Mouse (Mus musculus): ENCODE data around the gene D630023F18Rik. TPM values are rescaled to one million over a fixed set of nuclear protein-coding genes. Genes with fewer than 3 reads are reported as not detected.

The D630023F18Rik gene
- polyA plus RNA-seq, 1 experiment from 2014 or later: 0.16 TPM

- Histone ChIP-seq H3K4me1 (peaks cover 7% of the 10 kb centered on the region; the same call in 1 of the 2 replicates), H3K27me3 (ENCODE audit: low read depth, poor library complexity, severe bottlenecking) (no peaks in the 10 kb centered on the region), H3K9me3 (replicated peaks) (no peaks in the 10 kb centered on the region), H3K4me3 (no peak overlapping the region), H3K27ac (replicated peaks) (no peak overlapping the region), H3K36me3 (no peaks in the 10 kb centered on the region)
- 85% methylated on average over 10 of the region's 10 CpGs for WGBS
- DNase-seq (ENCODE audit: low spot score): no peak
Measured at GRCm38 (mm10) chr1:65107654-65108279, 15.2 kb downstream of the D630023F18Rik start.

GRCm38 (mm10) chr1:65103273-65103672 lies 19.7 kb downstream of the D630023F18Rik start, which contains the start of gene Cryga:
Cryga (minus strand) TSS chr1:65103373.
- no peaks in the 10 kb centered on the region for H3K9me3 ChIP-seq (replicated peaks)
- H3K27ac ChIP-seq (replicated peaks): no peak within 1 kb of the TSS
- H3K36me3 ChIP-seq: no peaks in the 10 kb centered on the region
- no peak within 1 kb of the TSS for H3K4me3 ChIP-seq
- WGBS: 93% methylated on average over 11 of the region's 11 CpGs
- H3K27me3 ChIP-seq (ENCODE audit: low read depth, poor library complexity, severe bottlenecking): no peaks in the 10 kb centered on the region
- no peak for DNase-seq (ENCODE audit: low spot score)
- no peaks in the 10 kb centered on the region for H3K4me1 ChIP-seq

GRCm38 (mm10) chr1:65096953-65097352 lies 26.1 kb downstream of the D630023F18Rik start:
- 84% methylated on average over 3 of the region's 3 CpGs for WGBS
- H3K9me3 ChIP-seq (replicated peaks): no peaks in the 10 kb centered on the region
- no peaks in the 10 kb centered on the region for H3K4me1 ChIP-seq
- no peaks in the 10 kb centered on the region for H3K36me3 ChIP-seq
- H3K27me3 ChIP-seq (ENCODE audit: low read depth, poor library complexity, severe bottlenecking): no peaks in the 10 kb centered on the region
- H3K4me3 ChIP-seq: no peak overlapping the region
- DNase-seq (ENCODE audit: low spot score): no peak
- H3K27ac ChIP-seq (replicated peaks): no peak overlapping the region

GRCm38 (mm10) chr1:65091566-65091965 lies 31.4 kb downstream of the D630023F18Rik start:
- Histone ChIP-seq H3K27ac (replicated peaks) (no peak overlapping the region), H3K27me3 (ENCODE audit: low read depth, poor library complexity, severe bottlenecking) (no peaks in the 10 kb centered on the region), H3K4me1 (no peaks in the 10 kb centered on the region), H3K36me3 (no peaks in the 10 kb centered on the region), H3K9me3 (replicated peaks) (no peaks in the 10 kb centered on the region), H3K4me3 (no peak overlapping the region)
- WGBS: 91% methylated on average over 3 of the region's 3 CpGs
- no peak for DNase-seq (ENCODE audit: low spot score)

- no peak overlapping the region for H3K27ac ChIP-seq (replicated peaks)
- H3K4me3 ChIP-seq: no peak overlapping the region
- no peaks in the 10 kb centered on the region for H3K27me3 ChIP-seq (ENCODE audit: low read depth, poor library complexity, severe bottlenecking)
- 71% methylated on average over 2 of the region's 2 CpGs for WGBS
- no peaks in the 10 kb centered on the region for H3K36me3 ChIP-seq
- DNase-seq (ENCODE audit: low spot score): no peak
- no peaks in the 10 kb centered on the region for H3K9me3 ChIP-seq (replicated peaks)
- no peaks in the 10 kb centered on the region for H3K4me1 ChIP-seq
Measured at GRCm38 (mm10) chr1:65090370-65090769, 32.6 kb downstream of the D630023F18Rik start.

- no peaks in the 10 kb centered on the region for H3K27me3 ChIP-seq (ENCODE audit: low read depth, poor library complexity, severe bottlenecking)
- H3K36me3 ChIP-seq: no peaks in the 10 kb centered on the region
- no peaks in the 10 kb centered on the region for H3K9me3 ChIP-seq (replicated peaks)
- no peak overlapping the region for H3K4me3 ChIP-seq
- no peak overlapping the region for H3K27ac ChIP-seq (replicated peaks)
- 83% methylated on average over 6 of the region's 6 CpGs for WGBS
- DNase-seq (ENCODE audit: low spot score): no peak
- no peaks in the 10 kb centered on the region for H3K4me1 ChIP-seq
Measured at GRCm38 (mm10) chr1:65088567-65089356, 34.3 kb downstream of the D630023F18Rik start.

- 26% methylated on average over 7 of the region's 7 CpGs for WGBS
- Histone ChIP-seq H3K4me3 (peak within 1 kb of the TSS; percentile 21; the same call in 1 of the 2 replicates), H3K27me3 (ENCODE audit: low read depth, poor library complexity, severe bottlenecking) (no peaks in the 10 kb centered on the region), H3K36me3 (no peaks in the 10 kb centered on the region), H3K9me3 (replicated peaks) (no peaks in the 10 kb centered on the region), H3K4me1 (peaks cover 5% of the 10 kb centered on the region), H3K27ac (replicated peaks) (no peak within 1 kb of the TSS)
- no peak for DNase-seq (ENCODE audit: low spot score)
Measured at GRCm38 (mm10) chr1:65082188-65082587, 40.8 kb downstream of the D630023F18Rik start, which contains the start of gene Crygb. Crygb (minus strand) TSS chr1:65082288.

- Histone ChIP-seq H3K9me3 (replicated peaks) (no peaks in the 10 kb centered on the region), H3K27me3 (ENCODE audit: low read depth, poor library complexity, severe bottlenecking) (no peaks in the 10 kb centered on the region), H3K36me3 (no peaks in the 10 kb centered on the region), H3K4me1 (peaks cover 4% of the 10 kb centered on the region; the same call in 1 of the 2 replicates), H3K27ac (replicated peaks) (no peak overlapping the region), H3K4me3 (no peak overlapping the region)
- 32% methylated on average over 5 of the region's 5 CpGs for WGBS
- DNase-seq (ENCODE audit: low spot score): no peak
Measured at GRCm38 (mm10) chr1:65075607-65076006, 47.4 kb downstream of the D630023F18Rik start.

GRCm38 (mm10) chr1:65073589-65073988 lies 49.4 kb downstream of the D630023F18Rik start, which contains the start of gene Crygc:
Crygc (minus strand) TSS chr1:65073689.
- no peaks in the 10 kb centered on the region for H3K27me3 ChIP-seq (ENCODE audit: low read depth, poor library complexity, severe bottlenecking)
- WGBS: 71% methylated on average over 6 of the region's 6 CpGs
- no peak for DNase-seq (ENCODE audit: low spot score)
- H3K36me3 ChIP-seq: no peaks in the 10 kb centered on the region
- H3K4me1 ChIP-seq: peaks cover 4% of the 10 kb centered on the region; the same call in 1 of the 2 replicates
- no peaks in the 10 kb centered on the region for H3K9me3 ChIP-seq (replicated peaks)
- no peak within 1 kb of the TSS for H3K4me3 ChIP-seq
- no peak within 1 kb of the TSS for H3K27ac ChIP-seq (replicated peaks)

- no peaks in the 10 kb centered on the region for H3K9me3 ChIP-seq (replicated peaks)
- H3K27ac ChIP-seq (replicated peaks): no peak overlapping the region
- H3K27me3 ChIP-seq (ENCODE audit: low read depth, poor library complexity, severe bottlenecking): no peaks in the 10 kb centered on the region
- H3K36me3 ChIP-seq: no peaks in the 10 kb centered on the region
- H3K4me1 ChIP-seq: no peaks in the 10 kb centered on the region
- H3K4me3 ChIP-seq: no peak overlapping the region
- DNase-seq (ENCODE audit: low spot score): no peak
Measured at GRCm38 (mm10) chr1:65067842-65068241, 55.2 kb downstream of the D630023F18Rik start.

- Histone ChIP-seq H3K9me3 (replicated peaks) (no peaks in the 10 kb centered on the region), H3K27ac (replicated peaks) (no peak overlapping the region), H3K4me3 (no peak overlapping the region), H3K27me3 (ENCODE audit: low read depth, poor library complexity, severe bottlenecking) (no peaks in the 10 kb centered on the region), H3K4me1 (no peaks in the 10 kb centered on the region), H3K36me3 (no peaks in the 10 kb centered on the region)
- 85% methylated on average over 15 of the region's 15 CpGs for WGBS
- no peak for DNase-seq (ENCODE audit: low spot score)
Measured at GRCm38 (mm10) chr1:65064201-65064600, 58.8 kb downstream of the D630023F18Rik start.

- Histone ChIP-seq H3K4me3 (no peak within 1 kb of the TSS), H3K27me3 (ENCODE audit: low read depth, poor library complexity, severe bottlenecking) (no peaks in the 10 kb centered on the region), H3K27ac (replicated peaks) (no peak within 1 kb of the TSS), H3K4me1 (no peaks in the 10 kb centered on the region), H3K36me3 (no peaks in the 10 kb centered on the region), H3K9me3 (replicated peaks) (no peaks in the 10 kb centered on the region)
- 83% methylated on average over 8 of the region's 8 CpGs for WGBS
- DNase-seq (ENCODE audit: low spot score): no peak
Measured at GRCm38 (mm10) chr1:65063352-65063751, 59.7 kb downstream of the D630023F18Rik start, which contains the start of gene Crygd. Crygd (minus strand) TSS chr1:65063452.

Measured in midbrain, embryonic 10.5 days (tissue).